Mouse (Mus musculus) left cerebral cortex, adult 11 months (tissue): Measurements from ENCODE around the gene Adgrf5.

ENCODE experiments used
- DNase-seq: peaks from one replicate; pipeline ENCODE4 v3.0.0; 2022; ENCODE audit warnings: low spot score

The Adgrf5 gene

GRCm38 (mm10) chr17:43378703-43379102 lies 18.5 kb downstream of the Adgrf5 start:
- no peak for DNase-seq

GRCm38 (mm10) chr17:43386331-43386730 lies 26.1 kb downstream of the Adgrf5 start:
- no peak for DNase-seq

- DNase-seq, result no peak
Observed at GRCm38 (mm10) chr17:43387171-43387570, 26.9 kb downstream of the Adgrf5 start.

- no peak for DNase-seq
Observed at GRCm38 (mm10) chr17:43389256-43389655, 29.0 kb downstream of the Adgrf5 start.

- DNase-seq, result no peak
Observed at GRCm38 (mm10) chr17:43392191-43392590, 31.9 kb downstream of the Adgrf5 start.

GRCm38 (mm10) chr17:43393669-43394068 lies 33.4 kb downstream of the Adgrf5 start:
- DNase-seq, result no peak

GRCm38 (mm10) chr17:43395400-43396258 lies 35.4 kb downstream of the Adgrf5 start:
- DNase-seq, result no peak

GRCm38 (mm10) chr17:43398612-43399011 lies 38.4 kb downstream of the Adgrf5 start:
- no peak for DNase-seq

- no peak for DNase-seq
Observed at GRCm38 (mm10) chr17:43399151-43399550, 38.9 kb downstream of the Adgrf5 start.

- no peak for DNase-seq
Observed at GRCm38 (mm10) chr17:43400483-43400882, 40.2 kb downstream of the Adgrf5 start.

- DNase-seq, result no peak
Observed at GRCm38 (mm10) chr17:43403851-43404250, 43.6 kb downstream of the Adgrf5 start.

GRCm38 (mm10) chr17:43404408-43404807 lies 44.2 kb downstream of the Adgrf5 start:
- DNase-seq, result no peak

- no peak for DNase-seq
Observed at GRCm38 (mm10) chr17:43406321-43406720, 46.1 kb downstream of the Adgrf5 start.

GRCm38 (mm10) chr17:43407548-43407947 lies 47.3 kb downstream of the Adgrf5 start:
- DNase-seq, result no peak

- DNase-seq, result no peak
Observed at GRCm38 (mm10) chr17:43413182-43413581, 52.9 kb downstream of the Adgrf5 start.

GRCm38 (mm10) chr17:43419204-43419603 lies 59.0 kb downstream of the Adgrf5 start:
- no peak for DNase-seq

- no peak for DNase-seq
Observed at GRCm38 (mm10) chr17:43420381-43420780, 60.1 kb downstream of the Adgrf5 start.

- DNase-seq, result no peak
Observed at GRCm38 (mm10) chr17:43423953-43424352, 63.7 kb downstream of the Adgrf5 start.

GRCm38 (mm10) chr17:43431692-43432091 lies 71.4 kb downstream of the Adgrf5 start:
- DNase-seq, result no peak

- no peak for DNase-seq
Observed at GRCm38 (mm10) chr17:43434485-43434884, 74.2 kb downstream of the Adgrf5 start.

GRCm38 (mm10) chr17:43451216-43451615 lies 91.0 kb downstream of the Adgrf5 start:
- DNase-seq, result no peak

- DNase-seq, result peak; percentile 42
Observed at GRCm38 (mm10) chr17:43458598-43458997, 98.3 kb downstream of the Adgrf5 start.

GRCm38 (mm10) chr17:43459737-43460230 lies 99.5 kb downstream of the Adgrf5 start:
- DNase-seq, result no peak
